Mouse (Mus musculus) CH12.LX (cell line): ENCODE data around the gene Hic1. TPM values are rescaled to one million over a fixed set of nuclear protein-coding genes. Genes with fewer than 3 reads are reported as not detected.

Source experiments
- polyA plus RNA-seq: library from polyadenylated mRNA; unstranded; fragments of >175 nt; gene quantifications from 2 replicates; pipeline ENCODE4 v1.2.1, GENCODE M21; 2012; ENCODE audit warnings: low read depth; ENCODE audit not compliant: insufficient read length
- total RNA-seq, 2 experiments: library from RNA; depleted of rRNA; stranded (reverse); fragments of 300-350 nt in 1 of 2; fragments of >200 nt in 1 of 2; gene quantifications; 2 replicates each; pipeline ENCODE4 v1.2.3; 2012 to 2014

Gene Hic1
- total and polyA plus RNA-seq, 3 experiments: 2.9 to 6.4 (median 5.7) TPM

Other genes starting within 250 kb of the Hic1 start
- 12.0 and 12.1 TPM in 2 replicates for gene Smg6, start 243.7 kb downstream of the Hic1 start, total RNA-seq (2012; rRNA removed)
- 8.0 and 9.0 TPM in 2 replicates for gene Smg6, start 243.7 kb downstream of the Hic1 start, total RNA-seq (2014; rRNA removed)
- 14.8 and 18.5 TPM in 2 replicates for gene Smg6, start 243.7 kb downstream of the Hic1 start, polyA plus RNA-seq
- gene Srr, start 243.6 kb downstream of the Hic1 start, total RNA-seq (2012; rRNA removed): 4.0 and 5.9 TPM in 2 replicates
- gene Srr, start 243.6 kb downstream of the Hic1 start, total RNA-seq (2014; rRNA removed): 5.7 and 6.7 TPM in 2 replicates
- gene Srr, start 243.6 kb downstream of the Hic1 start, polyA plus RNA-seq: 5.7 and 7.6 TPM in 2 replicates
- gene Ovca2, start 9.3 kb upstream of the Hic1 start, total RNA-seq (2012; rRNA removed): 20.7 and 28.4 TPM in 2 replicates
- gene Ovca2, start 9.3 kb upstream of the Hic1 start, total RNA-seq (2014; rRNA removed): 68.4 and 86.9 TPM in 2 replicates
- gene Ovca2, start 9.3 kb upstream of the Hic1 start, polyA plus RNA-seq: 28.6 and 32.1 TPM in 2 replicates
- gene Dph1, start 21.7 kb upstream of the Hic1 start, total RNA-seq (2012; rRNA removed): 47.7 and 50.6 TPM in 2 replicates
- gene Dph1, start 21.7 kb upstream of the Hic1 start, total RNA-seq (2014; rRNA removed): 56.4 and 57.0 TPM in 2 replicates
- gene Dph1, start 21.7 kb upstream of the Hic1 start, polyA plus RNA-seq: 50.9 and 54.7 TPM in 2 replicates
- 0.04 TPM in 2 replicates for gene Rtn4rl1, start 24.3 kb upstream of the Hic1 start, total RNA-seq (2012; rRNA removed)
- gene Rtn4rl1, start 24.3 kb upstream of the Hic1 start, total RNA-seq (2014; rRNA removed): 0.08 TPM in 1 of 2 replicates, not detected in the other
- gene Rtn4rl1, start 24.3 kb upstream of the Hic1 start, polyA plus RNA-seq: 0.09 and 0.11 TPM in 2 replicates
- gene Rpa1, start 178.8 kb upstream of the Hic1 start, total RNA-seq (2012; rRNA removed): 287 and 354 TPM in 2 replicates
- gene Rpa1, start 178.8 kb upstream of the Hic1 start, total RNA-seq (2014; rRNA removed): 357 and 379 TPM in 2 replicates
- 230 and 247 TPM in 2 replicates for gene Rpa1, start 178.8 kb upstream of the Hic1 start, polyA plus RNA-seq
- 11.5 and 13.9 TPM in 2 replicates for gene Smyd4, start 178.9 kb upstream of the Hic1 start, total RNA-seq (2012; rRNA removed)
- 13.9 and 15.4 TPM in 2 replicates for gene Smyd4, start 178.9 kb upstream of the Hic1 start, total RNA-seq (2014; rRNA removed)
- 11.8 and 12.5 TPM in 2 replicates for gene Smyd4, start 178.9 kb upstream of the Hic1 start, polyA plus RNA-seq